Mouse (Mus musculus): ENCODE measurements at regions not wholly inside any gene's neighbourhood (a gene's known extent, or its start where the extent isn't known, plus 50 kb on each side); places are given as distances from the start of the nearest gene placed in this dataset.

DNA sequence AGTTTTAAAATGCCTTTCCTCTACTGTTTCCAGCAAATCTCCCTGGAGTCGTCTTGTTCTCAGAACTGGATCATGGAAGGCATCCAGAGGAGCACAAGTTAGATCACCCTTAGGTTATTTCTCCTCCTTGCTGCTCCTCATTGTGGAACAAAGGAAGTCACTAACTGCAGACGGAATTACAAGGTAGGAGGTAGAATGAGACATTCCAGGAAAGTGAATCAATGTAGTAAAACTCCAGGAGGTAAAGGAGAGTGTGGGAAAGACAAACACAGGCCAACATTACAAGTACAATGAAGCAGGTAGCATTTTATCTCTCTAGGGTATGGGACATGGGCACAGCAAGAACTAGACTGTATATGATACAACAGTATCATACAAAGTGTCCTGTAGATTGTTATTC lies 375.7 kb upstream of the Ddi1 start:
- TF ChIP-seq CTCF (IDR thresholded peaks at IDR 0.05 in 2 of 3, conservative IDR thresholded peaks at IDR 0.05 in 1 of 3; ENCODE audit: control insufficient read depth in 1 of 3, insufficient read depth in 1 of 3, low read depth in 2 of 3, low read length in 3 of 3, poor library complexity in 1 of 3, severe bottlenecking in 1 of 3): no peak
- TF ChIP-seq MEF2A (IDR thresholded peaks at IDR 0.05; ENCODE audit: extremely low read depth, insufficient replicate concordance, low read depth, low read length, poor library complexity, severe bottlenecking): no peak
- TF ChIP-seq POLR2AphosphoS5 (IDR thresholded peaks at IDR 0.05; ENCODE audit: borderline replicate concordance, low read depth, low read length): no peak
- no peak for TF ChIP-seq GATA1 (IDR thresholded peaks at IDR 0.05; ENCODE audit: low read depth, low read length)
- TF ChIP-seq TAL1 (IDR thresholded peaks at IDR 0.05; ENCODE audit: low read length): no peak
- no peak for TF ChIP-seq TCF12 (IDR thresholded peaks at IDR 0.05; ENCODE audit: low read depth, low read length)
- TF ChIP-seq MAX (IDR thresholded peaks at IDR 0.05; ENCODE audit: low read length): no peak
